Mouse (Mus musculus) ES-Bruce4 (cell line): Measurements from ENCODE around the gene Lhx3. TPM values are rescaled to one million over a fixed set of nuclear protein-coding genes. Genes with fewer than 3 reads are reported as not detected.

Source experiments
- H3K27ac ChIP-seq: 2 replicates; pipeline ENCODE4 v1.5.1; 2012; ENCODE audit warnings: low read length, inconsistent platforms; ENCODE audit not compliant: insufficient read depth
- H3K27me3 ChIP-seq: 2 replicates; pipeline ENCODE4 v1.6.1; 2012; ENCODE audit warnings: mild to moderate bottlenecking, low read length, inconsistent platforms; ENCODE audit not compliant: control insufficient read depth, poor library complexity, insufficient read depth, severe bottlenecking
- H3K36me3 ChIP-seq: 2 replicates; pipeline ENCODE4 v1.6.1; 2012; ENCODE audit warnings: inconsistent platforms, mild to moderate bottlenecking, low read length, moderate library complexity; ENCODE audit not compliant: control insufficient read depth, poor library complexity, insufficient read depth, severe bottlenecking
- H3K4me1 ChIP-seq: one replicate; pipeline ENCODE4 v1.8.1; 2011; ENCODE audit warnings: low read length; ENCODE audit not compliant: control insufficient read depth, insufficient read depth
- H3K4me3 ChIP-seq: 2 replicates; pipeline ENCODE4 v1.5.1; 2011; ENCODE audit warnings: low read depth, mild to moderate bottlenecking, low read length
- H3K9ac ChIP-seq: 2 replicates; pipeline ENCODE4 v1.6.1; 2012; ENCODE audit warnings: low read depth, mild to moderate bottlenecking, inconsistent platforms; ENCODE audit not compliant: poor library complexity, severe bottlenecking
- H3K9me3 ChIP-seq: replicated peaks from 2 replicates; pipeline ENCODE4 v1.6.1; 2012; ENCODE audit warnings: mild to moderate bottlenecking, low read length, inconsistent platforms; ENCODE audit not compliant: control insufficient read depth, poor library complexity, insufficient read depth, severe bottlenecking
- CTCF ChIP-seq: IDR thresholded peaks from one replicate; pipeline ENCODE4 v1.8.1; 2011; ENCODE audit warnings: low read depth, low read length
- EP300 ChIP-seq: IDR thresholded peaks from 2 replicates; pipeline ENCODE4 v1.6.1; 2011; ENCODE audit warnings: low read depth, low read length; ENCODE audit not compliant: insufficient read depth
- POLR2A ChIP-seq: IDR thresholded peaks from one replicate; pipeline ENCODE4 v1.8.1; 2011; ENCODE audit warnings: low read length; ENCODE audit not compliant: insufficient read depth
- polyA plus RNA-seq: library from polyadenylated mRNA; stranded (reverse); fragments of >200 nt; gene quantifications from 2 replicates; pipeline ENCODE4 v1.2.4, GENCODE M21; 2011; ENCODE audit warnings: low read depth; ENCODE audit not compliant: missing spikeins, insufficient read depth, insufficient read length

The Lhx3 gene
- not detected in 2 replicates for polyA plus RNA-seq

DNA sequence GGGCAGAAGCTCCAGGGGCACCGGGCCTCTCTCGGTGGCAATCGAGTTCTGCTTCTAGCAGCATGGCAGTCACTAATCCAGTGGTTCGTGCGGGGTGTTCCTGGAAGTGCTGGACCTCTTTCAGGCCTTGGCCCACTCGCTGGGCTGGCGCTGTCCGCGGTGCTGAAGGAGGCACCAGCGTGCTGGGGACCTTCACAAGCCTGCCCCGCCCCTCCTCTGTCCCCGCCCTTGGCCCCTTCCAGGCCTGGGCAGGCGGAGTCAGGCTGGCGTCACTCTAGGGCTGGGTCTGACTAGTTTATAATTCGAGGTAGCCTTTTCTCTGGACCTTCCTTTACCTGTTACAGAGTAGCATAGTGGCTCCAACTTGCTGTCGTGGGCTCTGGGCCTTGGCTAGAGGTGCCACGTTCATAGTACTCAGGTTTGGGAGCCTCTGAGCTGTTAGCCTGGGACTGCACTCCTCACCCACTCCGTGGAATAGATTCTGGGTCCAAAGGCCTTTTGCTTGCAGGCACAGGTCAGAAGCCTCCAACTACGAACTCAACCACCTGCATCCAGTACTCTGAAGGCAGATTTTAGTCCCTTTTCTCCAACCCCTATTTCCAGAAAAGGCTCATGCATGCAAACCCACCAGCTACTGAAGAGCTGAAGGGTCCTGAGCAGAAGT, at the start of gene Lhx3:
Gene Lhx3 (minus strand): TSS at position 164 of the 664 bp plus-strand sequence.
- TF ChIP-seq CTCF, result no peak
- TF ChIP-seq EP300, result no peak
- TF ChIP-seq POLR2A, result no peak
- Histone ChIP-seq H3K9me3 (peaks cover 4% of the 10 kb centered on the region), H3K4me1 (no peaks in the 10 kb centered on the region), H3K27me3 (no peaks in the 10 kb centered on the region), H3K27ac (no peak within 1 kb of the TSS), H3K9ac (no peak within 1 kb of the TSS), H3K36me3 (no peaks in the 10 kb centered on the region), H3K4me3 (no peak within 1 kb of the TSS)

DNA sequence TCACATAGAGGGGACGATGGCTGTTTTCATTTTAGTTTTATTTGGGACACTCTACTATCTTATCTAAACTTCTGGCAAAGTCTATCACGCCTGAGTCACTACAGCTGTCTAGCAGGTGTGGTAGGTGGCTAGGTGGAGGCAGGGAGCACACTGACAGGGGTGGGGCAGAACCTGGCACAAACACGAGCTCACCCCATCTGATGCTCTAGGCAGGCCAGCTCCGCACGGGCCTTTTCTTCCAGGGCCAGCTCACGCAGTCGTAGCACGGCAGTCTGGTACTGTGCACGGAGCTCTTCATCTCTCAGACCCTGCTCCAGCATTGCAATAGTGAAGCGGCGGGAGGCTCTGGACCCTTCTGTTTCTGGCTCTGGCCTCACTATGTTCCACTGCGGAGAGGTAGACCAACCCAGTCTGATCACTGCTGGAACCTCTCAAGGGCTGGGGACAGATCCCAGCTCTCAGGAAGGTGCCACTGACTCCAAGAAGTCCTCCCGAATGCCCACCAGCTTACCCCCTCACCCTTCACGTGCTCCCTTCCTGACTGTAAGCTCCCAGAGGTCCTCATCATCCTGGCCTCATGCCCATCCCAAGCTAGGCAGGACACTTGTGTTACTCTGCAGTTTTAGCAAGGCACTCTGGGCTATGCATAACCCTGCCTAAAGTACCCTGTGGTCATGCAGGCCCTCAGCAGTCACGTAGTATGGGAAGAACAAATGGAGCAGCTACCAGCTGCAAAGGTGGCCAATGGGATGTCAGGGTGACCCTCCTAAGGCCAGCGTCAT, 49.4 kb upstream of the Lhx3 start:
- H3K36me3 ChIP-seq, result no peaks in the 10 kb centered on the region
- no peaks in the 10 kb centered on the region for H3K27me3 ChIP-seq
- no peaks in the 10 kb centered on the region for H3K9me3 ChIP-seq
- no peaks in the 10 kb centered on the region for H3K4me1 ChIP-seq
- H3K27ac ChIP-seq, result no peak overlapping the region
- TF ChIP-seq CTCF (no peak), EP300 (no peak), POLR2A (no peak)
- no peak overlapping the region for H3K4me3 ChIP-seq
- H3K9ac ChIP-seq, result no peak overlapping the region

DNA sequence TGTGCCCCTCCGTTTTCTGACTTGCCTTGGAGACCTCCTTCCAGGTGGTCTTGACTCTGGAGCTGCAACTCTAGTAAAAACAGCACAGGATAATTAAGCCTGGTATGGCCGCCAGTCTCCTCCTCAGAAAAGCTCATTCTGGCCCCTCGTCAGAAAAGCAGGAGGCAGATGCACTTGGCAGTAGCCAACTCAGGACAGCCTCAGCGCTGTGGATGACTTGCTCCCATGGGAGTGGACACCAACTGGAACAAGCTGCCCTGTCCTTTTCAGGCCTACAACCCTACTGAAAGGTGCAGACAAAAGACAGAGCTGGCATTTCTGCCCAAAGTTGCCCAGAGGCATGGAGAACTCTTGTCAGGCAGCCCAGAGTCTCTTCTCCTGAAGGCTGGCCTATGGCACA, 46.7 kb upstream of the Lhx3 start:
- Histone ChIP-seq H3K4me1 (no peaks in the 10 kb centered on the region), H3K9me3 (no peaks in the 10 kb centered on the region), H3K27me3 (no peaks in the 10 kb centered on the region), H3K4me3 (no peak overlapping the region), H3K9ac (no peak overlapping the region), H3K36me3 (no peaks in the 10 kb centered on the region), H3K27ac (no peak overlapping the region)
- TF ChIP-seq POLR2A (no peak), EP300 (no peak), CTCF (no peak)

DNA sequence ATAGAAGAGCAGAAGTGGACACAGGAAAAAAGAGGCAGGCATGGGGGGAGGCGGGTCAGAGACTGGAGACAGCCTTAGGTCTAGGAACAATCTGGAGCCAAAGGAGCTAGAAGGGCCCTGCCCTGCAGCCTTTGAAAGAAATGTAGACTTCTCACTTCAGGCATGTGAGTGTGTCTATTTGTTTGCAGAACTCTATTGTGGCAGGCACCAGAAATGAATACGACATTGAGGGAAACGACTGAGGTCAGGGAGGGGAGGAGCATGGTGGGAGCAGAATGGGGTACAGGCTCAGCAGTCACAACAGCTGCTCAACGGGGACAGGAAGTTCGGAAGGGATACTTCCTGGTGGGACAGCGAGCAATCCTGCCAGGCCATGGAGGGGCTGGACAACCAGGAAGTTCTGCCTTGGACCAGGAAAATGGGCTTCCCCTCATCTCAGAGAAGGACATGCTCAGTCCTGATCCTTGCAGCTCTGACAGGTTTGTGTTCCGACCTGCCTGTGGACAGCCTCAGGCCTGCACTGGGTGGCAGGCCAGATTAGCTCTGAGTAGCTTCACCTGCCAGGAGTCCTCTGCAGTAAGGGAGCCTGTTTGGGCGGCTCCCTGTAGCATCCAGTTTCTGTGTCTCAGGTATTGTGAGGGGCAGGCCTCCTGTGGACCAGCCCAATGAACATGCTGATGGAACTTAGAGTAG, 44.6 kb upstream of the Lhx3 start:
- Histone ChIP-seq H3K9me3 (no peaks in the 10 kb centered on the region), H3K4me3 (no peak overlapping the region), H3K36me3 (no peaks in the 10 kb centered on the region), H3K27ac (no peak overlapping the region), H3K4me1 (no peaks in the 10 kb centered on the region), H3K27me3 (no peaks in the 10 kb centered on the region), H3K9ac (no peak overlapping the region)
- TF ChIP-seq POLR2A, result no peak
- no peak for TF ChIP-seq CTCF
- TF ChIP-seq EP300, result no peak

DNA sequence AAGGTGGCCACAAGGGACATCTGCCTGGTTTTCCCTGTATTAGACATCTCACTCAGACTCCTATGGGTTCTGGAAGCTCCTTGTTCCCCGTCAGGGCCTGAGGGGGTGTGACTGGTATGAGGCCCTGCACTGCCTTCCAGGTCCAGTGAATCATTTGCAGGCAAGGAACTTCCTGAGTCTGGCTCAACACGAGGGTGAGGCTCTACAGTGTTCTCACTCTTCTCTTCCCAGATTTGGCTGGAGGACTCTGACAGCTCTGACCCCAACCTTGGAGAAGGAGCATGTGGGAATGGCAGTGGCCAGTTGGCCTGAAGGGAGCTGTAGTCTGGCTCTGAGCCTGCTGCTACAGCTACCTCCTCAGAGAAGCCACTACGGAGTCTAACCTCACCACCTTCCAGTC, 39.4 kb upstream of the Lhx3 start:
- no peaks in the 10 kb centered on the region for H3K27me3 ChIP-seq
- H3K9me3 ChIP-seq, result no peaks in the 10 kb centered on the region
- no peak overlapping the region for H3K4me3 ChIP-seq
- no peaks in the 10 kb centered on the region for H3K36me3 ChIP-seq
- no peak overlapping the region for H3K9ac ChIP-seq
- no peaks in the 10 kb centered on the region for H3K4me1 ChIP-seq
- TF ChIP-seq CTCF, result no peak
- no peak for TF ChIP-seq POLR2A
- no peak for TF ChIP-seq EP300
- no peak overlapping the region for H3K27ac ChIP-seq

DNA sequence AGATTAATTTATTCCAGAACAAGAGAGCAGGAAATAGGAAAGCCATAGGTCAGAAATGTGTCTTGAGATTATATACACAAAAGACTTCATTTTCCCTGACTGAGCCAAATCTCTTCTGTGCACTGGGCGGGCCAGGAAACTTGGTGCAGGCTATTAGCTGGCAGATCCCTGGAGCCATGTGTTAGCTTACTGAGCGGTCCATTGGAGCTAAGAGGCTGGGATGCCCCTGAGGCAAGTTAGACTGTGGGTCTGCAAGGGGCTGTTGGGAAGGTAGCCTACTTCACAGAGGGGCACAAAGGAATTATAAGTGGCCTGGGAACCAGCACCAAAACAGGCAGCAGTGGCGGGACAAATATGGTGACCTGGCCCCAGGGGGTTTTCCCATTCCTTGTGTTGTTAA, 32.8 kb upstream of the Lhx3 start:
- Histone ChIP-seq H3K9ac (no peak overlapping the region), H3K27ac (no peak overlapping the region), H3K4me1 (no peaks in the 10 kb centered on the region), H3K9me3 (no peaks in the 10 kb centered on the region), H3K36me3 (no peaks in the 10 kb centered on the region), H3K27me3 (no peaks in the 10 kb centered on the region), H3K4me3 (no peak overlapping the region)
- TF ChIP-seq CTCF (no peak), EP300 (no peak), POLR2A (no peak)
